Mouse (Mus musculus) lung, postnatal 0 days (tissue): ENCODE measurements at regions not wholly inside any gene's neighbourhood (a gene's known extent, or its start where the extent isn't known, plus 50 kb on each side); places are given as distances from the start of the nearest gene placed in this dataset.
A peak's percentile ranks its signal among the peaks of the same experiment; 100 is the strongest.

Experiments used
- ATAC-seq: fragments of 200-750 bp; cut with Nextera tagmentation; 2 replicates; pipeline ENCODE4 v1.8.0; 2017; ENCODE audit warnings: moderate library complexity
- DNase-seq: peaks from one replicate; pipeline ENCODE4 v3.0.0-alpha.2; 2016; ENCODE audit warnings: low spot score
- H3K27ac ChIP-seq: fragments of 300-500 bp; sonication (generic); 2 replicates; pipeline ENCODE4 v1.5.1; 2014; ENCODE audit warnings: antibody characterized with exemption, mild to moderate bottlenecking, low read length, mixed read lengths
- H3K27me3 ChIP-seq: fragments of 300-500 bp; sonication (generic); replicated peaks from 2 replicates; pipeline ENCODE4 v1.6.1; 2014; ENCODE audit warnings: low read length, mixed read lengths; ENCODE audit not compliant: insufficient read depth
- H3K36me3 ChIP-seq: fragments of 300-500 bp; sonication (generic); 2 replicates; pipeline ENCODE4 v1.6.1; 2014; ENCODE audit warnings: low read length, mixed read lengths; ENCODE audit not compliant: insufficient read depth
- H3K4me1 ChIP-seq: fragments of 300-500 bp; sonication (generic); 2 replicates; pipeline ENCODE4 v1.6.1; 2014; ENCODE audit warnings: antibody characterized with exemption, low read depth, low read length, mixed read lengths; ENCODE audit not compliant: insufficient read depth
- H3K4me2 ChIP-seq: fragments of 300-500 bp; sonication (generic); replicated peaks from 2 replicates; pipeline ENCODE4 v1.6.1; 2014; ENCODE audit warnings: low read depth, mild to moderate bottlenecking, low read length, moderate library complexity, mixed read lengths
- H3K4me3 ChIP-seq: fragments of 300-500 bp; sonication (generic); 2 replicates; pipeline ENCODE4 v1.5.1; 2014; ENCODE audit warnings: low read depth, low read length
- H3K9ac ChIP-seq: fragments of 300-500 bp; sonication (generic); replicated peaks from 2 replicates; pipeline ENCODE4 v1.6.1; 2014; ENCODE audit warnings: low read depth, mild to moderate bottlenecking
- H3K9me3 ChIP-seq: fragments of 300-500 bp; sonication (generic); 2 replicates; pipeline ENCODE4 v1.6.1; 2016; ENCODE audit warnings: low read length, mixed read lengths
- CTCF ChIP-seq: IDR thresholded peaks from 2 replicates; pipeline ENCODE4 v1.5.1; 2016; ENCODE audit warnings: antibody characterized with exemption, mild to moderate bottlenecking
- EP300 ChIP-seq: IDR thresholded peaks from 2 replicates; pipeline ENCODE4 v1.6.1; 2016; ENCODE audit warnings: antibody characterized with exemption, mild to moderate bottlenecking, control low read depth
- WGBS: fragments of 180-500 bp; shearing (Covaris S2); extraction: QIAGEN DNeasy Blood & Tissue Kit; methylation state at CpG from one replicate; pipeline ENCODE4 v1.1.7; 2014; 5-methylcytosine and 5-hydroxymethylcytosine counted together

- TF ChIP-seq EP300 (no peak), CTCF (no peak)
- WGBS: 66% methylated on average over 5 of the region's 5 CpGs
- no peak overlapping the region for H3K4me2 ChIP-seq
Observed at GRCm38 (mm10) chr10:84111909-84112308, 328.5 kb downstream of the Nuak1 start.

DNA sequence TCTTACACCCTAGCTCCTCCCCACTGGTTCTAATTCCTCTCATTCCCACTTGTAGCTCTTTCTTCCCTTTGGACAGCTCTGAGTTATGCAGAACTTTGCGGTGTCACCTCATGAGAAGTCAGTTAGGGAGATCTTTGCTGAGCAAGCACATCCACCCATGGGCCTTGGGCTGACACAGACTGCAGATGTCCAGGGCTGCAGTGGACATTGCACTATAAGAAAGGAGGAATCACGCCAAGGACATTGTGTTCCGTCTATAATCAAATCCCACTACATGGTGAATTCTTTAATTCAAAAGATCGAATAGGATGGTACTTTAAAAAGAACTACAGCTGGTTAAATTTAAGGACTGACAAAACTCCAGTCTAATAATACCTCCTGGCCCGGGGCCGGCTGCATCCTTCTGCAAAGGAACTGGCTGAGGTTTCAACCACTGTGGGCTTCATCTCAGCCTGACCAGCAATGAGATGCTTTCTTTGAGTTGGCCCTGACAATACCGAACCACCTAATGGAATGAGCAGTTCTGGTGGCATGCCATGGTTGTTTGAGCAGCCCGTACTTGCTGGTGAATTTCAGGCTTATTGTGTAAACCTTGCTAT, 320.3 kb downstream of the Nuak1 start:
- no peaks in the 10 kb centered on the region for H3K36me3 ChIP-seq
- H3K27me3 ChIP-seq: no peaks in the 10 kb centered on the region
- H3K4me1 ChIP-seq: no peaks in the 10 kb centered on the region
- H3K4me3 ChIP-seq: no peak overlapping the region
- no peak overlapping the region for H3K9ac ChIP-seq
- no peak overlapping the region for H3K4me2 ChIP-seq
- TF ChIP-seq CTCF: no peak
- TF ChIP-seq EP300: peak; percentile 56
- 0 out of 2 replicates have a peak overlapping the region, but pooled peaks have one; percentile 5 for H3K27ac ChIP-seq
- WGBS: 64% methylated on average over 8 of the region's 8 CpGs
- ATAC-seq: peak; percentile 94
- H3K9me3 ChIP-seq: no peaks in the 10 kb centered on the region
- DNase-seq: peak; percentile 85

More at GRCm38 (mm10) chr10:84111909-84112308, 328.5 kb downstream of the Nuak1 start:
- Histone ChIP-seq H3K27ac (no peak overlapping the region), H3K4me1 (no peaks in the 10 kb centered on the region), H3K36me3 (no peaks in the 10 kb centered on the region), H3K9me3 (no peaks in the 10 kb centered on the region), H3K4me3 (no peak overlapping the region), H3K9ac (no peak overlapping the region), H3K27me3 (no peaks in the 10 kb centered on the region)
- ATAC-seq (no peak), DNase-seq (no peak)

DNA sequence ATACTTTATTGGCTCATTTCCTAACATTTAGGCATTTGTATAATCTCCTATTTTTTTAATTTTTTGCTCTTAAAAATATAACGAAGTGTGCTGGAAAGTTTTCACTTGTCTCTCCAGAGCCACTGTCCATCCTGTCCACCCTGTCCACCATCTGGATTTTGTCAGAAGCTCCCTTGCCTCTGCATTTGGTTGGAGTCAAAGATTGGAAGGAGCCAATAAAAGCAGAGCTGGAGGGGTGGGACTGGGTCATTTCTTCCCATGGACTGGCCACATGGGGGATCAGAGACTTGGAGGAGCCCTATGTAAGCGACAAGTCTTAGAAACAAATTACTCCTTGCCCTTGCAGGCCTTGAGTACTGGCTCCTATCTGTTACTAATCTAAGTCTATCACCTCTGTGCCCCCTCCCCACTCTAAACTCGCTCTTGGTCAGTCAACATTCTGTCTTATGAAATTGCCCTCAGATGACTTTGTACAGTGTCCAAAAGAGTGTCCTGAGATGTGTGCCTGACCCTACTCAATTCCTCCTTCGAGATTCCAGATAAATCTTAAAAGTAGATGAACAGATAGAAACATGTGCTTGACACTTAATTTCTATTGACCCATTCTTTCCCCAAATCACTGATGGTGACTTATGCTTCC, 303.3 kb downstream of the Nuak1 start:
- Histone ChIP-seq H3K9me3 (no peaks in the 10 kb centered on the region), H3K9ac (no peak overlapping the region), H3K4me3 (no peak overlapping the region), H3K4me2 (no peak overlapping the region), H3K27me3 (no peaks in the 10 kb centered on the region), H3K36me3 (no peaks in the 10 kb centered on the region), H3K4me1 (no peaks in the 10 kb centered on the region), H3K27ac (peak overlapping the region; percentile 64; the same call in 1 of the 2 replicates)
- DNase-seq (peak; percentile 93), ATAC-seq (peak; percentile 96)
- TF ChIP-seq CTCF (0 out of 2 replicates have a peak, but pooled peaks have one; percentile 5), EP300 (0 out of 2 replicates have a peak, but pooled peaks have one; percentile 28)
- 52% methylated on average over 4 of the region's 4 CpGs for WGBS

GRCm38 (mm10) chr10:84142741-84143454, 297.5 kb downstream of the Nuak1 start:
- H3K27ac ChIP-seq: peak overlapping the region; percentile 2; the same call in 1 of the 2 replicates
- no peaks in the 10 kb centered on the region for H3K36me3 ChIP-seq
- no peaks in the 10 kb centered on the region for H3K4me1 ChIP-seq
- H3K9me3 ChIP-seq: no peaks in the 10 kb centered on the region
- WGBS: 35% methylated on average over 8 of the region's 8 CpGs
- no peak overlapping the region for H3K9ac ChIP-seq
- no peak overlapping the region for H3K4me2 ChIP-seq
- TF ChIP-seq EP300: peak; percentile 77
- 0 out of 2 replicates have a peak, but pooled peaks have one; percentile 15 for TF ChIP-seq CTCF
- H3K4me3 ChIP-seq: no peak overlapping the region
- ATAC-seq (peak; percentile 78), DNase-seq (peak; percentile 82)
- no peaks in the 10 kb centered on the region for H3K27me3 ChIP-seq

GRCm38 (mm10) chr10:84143674-84144343, 296.6 kb downstream of the Nuak1 start:
- DNase-seq (peak; percentile 88), ATAC-seq (peak; percentile 82)
- Histone ChIP-seq H3K9me3 (no peaks in the 10 kb centered on the region), H3K9ac (no peak overlapping the region), H3K4me1 (no peaks in the 10 kb centered on the region), H3K4me2 (no peak overlapping the region), H3K36me3 (no peaks in the 10 kb centered on the region), H3K27ac (peak overlapping the region; percentile 60), H3K27me3 (no peaks in the 10 kb centered on the region), H3K4me3 (no peak overlapping the region)
- TF ChIP-seq CTCF: no peak
- TF ChIP-seq EP300: peak; percentile 68; the same call in 1 of the 2 replicates
- 17% methylated on average over 5 of the region's 5 CpGs for WGBS

GRCm38 (mm10) chr10:84144344-84144687, 296.1 kb downstream of the Nuak1 start:
- H3K27ac ChIP-seq: peak overlapping the region; percentile 4
- no peaks in the 10 kb centered on the region for H3K9me3 ChIP-seq

More at GRCm38 (mm10) chr10:84144344-84144687, 296.1 kb downstream of the Nuak1 start:
- Histone ChIP-seq H3K36me3 (no peaks in the 10 kb centered on the region), H3K4me2 (no peak overlapping the region), H3K4me3 (no peak overlapping the region), H3K4me1 (no peaks in the 10 kb centered on the region), H3K27me3 (no peaks in the 10 kb centered on the region), H3K9ac (no peak overlapping the region)
- TF ChIP-seq EP300 (no peak), CTCF (no peak)
- ATAC-seq (no peak), DNase-seq (no peak)
